Comparison of ENCODE assay signal across 8 mouse cellular contexts in genomic region chr16:14316884-14317876, GRCm38 (mm10). TPM values are rescaled to one million over a fixed set of nuclear protein-coding genes. Genes with fewer than 3 reads are reported as not detected.
DNase-seq lines count a peak whose midpoint lies in the region; ATAC-seq and TF ChIP-seq lines count a peak whose summit lies in the region.

Fopnl (minus strand) TSS chr16:14317405.

- peak; percentile 14; the same call in 1 of the 2 replicates for TF ChIP-seq CTCF in lung, postnatal 0 days (IDR thresholded peaks at IDR 0.05)

- peak within 1 kb of the TSS; percentile 80 for H3K4me3 ChIP-seq in hindbrain, embryonic 10.5 days
- peak within 1 kb of the TSS; percentile 73 for H3K4me3 ChIP-seq in lung, postnatal 0 days (ENCODE audit: low read depth, low read length)

- ATAC-seq in frontal cortex, adult (ENCODE audit: low TSS enrichment): peak; percentile 98
- peak; percentile 100 for ATAC-seq in lung, postnatal 0 days

- WGBS in hindbrain, embryonic 10.5 days: 5% methylated on average over 51 of the region's 51 CpGs
- 3% methylated on average over 51 of the region's 51 CpGs for WGBS in lung, postnatal 0 days

- H3K36me3 ChIP-seq in hindbrain, embryonic 10.5 days: peaks cover 19% of the 10 kb centered on the region
- 0 out of 2 replicates have a peak, but pooled peaks cover 3% of the 10 kb centered on the region for H3K36me3 ChIP-seq in lung, postnatal 0 days (ENCODE audit: insufficient read depth, low read length)

- H3K9me3 ChIP-seq in hindbrain, embryonic 10.5 days: no peaks in the 10 kb centered on the region
- no peaks in the 10 kb centered on the region for H3K9me3 ChIP-seq in lung, postnatal 0 days (ENCODE audit: low read length)

- TF ChIP-seq EP300 in lung, postnatal 0 days (IDR thresholded peaks at IDR 0.05): no peak

- H3K9ac ChIP-seq in lung, postnatal 0 days (replicated peaks; ENCODE audit: low read depth): peak within 1 kb of the TSS; percentile 39

- DNase-seq in MN1 (ENCODE audit: low spot score): peak; percentile 97
- DNase-seq in cerebellum, adult 9-10 months: peak; percentile 98
- peak; percentile 95 for DNase-seq in hindbrain, embryonic 10.5 days (ENCODE audit: low spot score)
- DNase-seq in layer of hippocampus, adult 9-11 months: peak; percentile 98
- peak; percentile 99 for DNase-seq in lung, postnatal 0 days (ENCODE audit: low spot score)
- DNase-seq in ovary, postnatal 14 days (ENCODE audit: low spot score): peak; percentile 94
- peak; percentile 95 for DNase-seq in thymus, postnatal 14 days

- peak within 1 kb of the TSS; percentile 96 for H3K27ac ChIP-seq in hindbrain, embryonic 10.5 days
- peak within 1 kb of the TSS; percentile 71 for H3K27ac ChIP-seq in lung, postnatal 0 days (ENCODE audit: low read length)

- peaks cover 18% of the 10 kb centered on the region for H3K4me1 ChIP-seq in hindbrain, embryonic 10.5 days (replicated peaks)
- H3K4me1 ChIP-seq in lung, postnatal 0 days (ENCODE audit: insufficient read depth, low read depth, low read length): peaks cover 7% of the 10 kb centered on the region; the same call in 1 of the 2 replicates

- H3K27me3 ChIP-seq in hindbrain, embryonic 10.5 days (ENCODE audit: insufficient read depth, poor library complexity, severe bottlenecking): no peaks in the 10 kb centered on the region
- no peaks in the 10 kb centered on the region for H3K27me3 ChIP-seq in lung, postnatal 0 days (replicated peaks; ENCODE audit: insufficient read depth, low read length)

- H3K4me2 ChIP-seq in lung, postnatal 0 days (replicated peaks; ENCODE audit: low read depth, low read length): peak within 1 kb of the TSS; percentile 68

RNA-seq across cellular contexts. Expression of gene Fopnl, which starts in this region (rescaled TPM):
- 143 and 164 TPM in 2 replicates for polyA plus RNA-seq in hindbrain, embryonic 10.5 days (2016; fragmentation: Nextera tagmentation; extraction: Ambion mirVana)
- 89.2 and 91.4 TPM in 2 replicates for polyA plus RNA-seq in lung, postnatal 0 days (2015; fragmentation: Nextera tagmentation; extraction: Ambion mirVana)

Comparison
In these comparisons a context has a peak if more than half of its experiments do, and no peak if none do; other contexts are left out.
1. Peak in every context shown above with its lines: DNase-seq, ATAC-seq, H3K4me3 ChIP-seq and H3K27ac ChIP-seq.